Mouse (Mus musculus): ENCODE measurements at regions not wholly inside any gene's neighbourhood (a gene's known extent, or its start where the extent isn't known, plus 50 kb on each side); places are given as distances from the start of the nearest gene placed in this dataset.
"Not testable (repeated sequence)": the region's sequence is repeated elsewhere in the genome, so short reads cannot be mapped to it uniquely, and the experiment has no call there.

DNA sequence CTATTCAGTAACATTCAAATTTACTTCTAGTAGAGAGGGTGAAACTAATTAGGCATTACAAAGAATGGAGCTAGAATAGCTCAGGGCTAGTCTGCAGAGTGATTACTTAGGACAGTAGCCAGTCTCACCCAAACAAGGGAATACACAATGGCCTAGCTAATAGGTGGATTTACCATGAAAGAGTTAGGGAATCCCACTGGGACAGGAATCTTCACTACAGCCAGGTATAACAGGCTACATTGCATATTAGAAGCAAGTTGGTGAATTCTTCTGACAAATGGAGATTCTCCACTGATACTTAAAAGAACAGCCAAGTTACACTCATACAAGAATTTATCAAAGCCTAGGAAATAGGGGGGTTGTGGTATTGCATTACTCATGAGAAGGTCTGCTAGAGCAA is 670.2 kb upstream of the Chrm3 start:
- not testable (repeated sequence) for DNase-seq

- no peak for DNase-seq
Measured at GRCm38 (mm10) chr13:11030381-11030780, 669.7 kb upstream of the Chrm3 start.

GRCm38 (mm10) chr13:11025918-11026317 is 665.3 kb upstream of the Chrm3 start:
- no peak for DNase-seq

DNA sequence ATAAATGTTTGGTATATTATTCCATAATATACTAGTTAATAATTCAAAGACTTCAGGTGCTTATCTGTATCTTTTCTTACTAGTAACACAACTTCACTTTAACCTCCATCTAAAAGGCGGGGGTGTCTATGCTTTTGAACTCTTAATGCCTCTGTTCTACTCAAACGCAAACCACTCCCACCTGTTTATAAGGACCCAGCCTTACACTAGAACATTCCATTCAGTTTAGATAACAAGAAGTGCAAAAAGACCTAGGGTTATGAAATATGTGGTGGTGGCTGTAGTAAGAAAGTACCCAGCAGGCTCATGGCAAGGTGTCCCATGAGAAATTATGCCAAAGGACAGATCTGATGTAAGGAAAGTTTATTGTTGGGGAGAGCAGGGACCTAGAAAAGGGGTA is 663.8 kb upstream of the Chrm3 start:
- DNase-seq: no peak

- DNase-seq: no peak
Measured at GRCm38 (mm10) chr13:11017584-11017983, 656.9 kb upstream of the Chrm3 start.

- no peak for DNase-seq
Measured at GRCm38 (mm10) chr13:11005374-11005773, 644.7 kb upstream of the Chrm3 start.

GRCm38 (mm10) chr13:10991151-10991550 is 630.5 kb upstream of the Chrm3 start:
- DNase-seq: no peak

- no peak for DNase-seq
Measured at GRCm38 (mm10) chr13:10990503-10991025, 629.9 kb upstream of the Chrm3 start.

DNA sequence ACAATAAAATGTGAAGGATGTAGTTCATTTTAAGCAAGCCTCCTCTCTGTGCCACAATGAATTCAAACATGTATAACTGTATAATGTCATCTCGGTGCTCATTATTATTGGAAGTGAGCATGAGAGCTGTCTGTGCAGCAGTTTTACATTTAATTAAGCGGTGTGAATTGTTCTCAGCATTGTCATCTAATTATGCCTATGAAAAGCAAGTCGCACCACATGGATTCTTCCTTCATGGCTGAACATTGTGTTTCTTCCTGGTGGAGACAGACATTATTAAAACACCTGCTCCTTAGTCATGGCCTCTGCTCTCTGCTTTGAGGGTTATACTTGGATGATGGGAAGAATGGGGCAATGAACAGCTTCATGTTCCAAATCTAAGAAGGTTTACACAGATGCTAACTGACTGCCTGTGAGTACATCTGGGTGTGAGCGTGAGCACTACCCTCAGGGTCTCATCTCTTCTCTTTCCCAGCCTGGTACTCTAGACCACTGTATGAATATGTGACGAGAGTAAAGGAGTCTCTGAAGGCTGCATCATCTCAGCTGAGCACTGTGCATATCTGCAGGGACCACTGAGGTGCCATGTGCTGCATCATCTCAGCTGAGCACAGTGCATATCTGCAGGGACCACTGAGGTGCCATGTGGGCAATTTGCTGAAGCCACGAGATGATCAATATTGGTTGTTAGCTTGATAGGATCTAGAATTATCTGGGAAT is 628.6 kb upstream of the Chrm3 start:
- no peak for DNase-seq

DNA sequence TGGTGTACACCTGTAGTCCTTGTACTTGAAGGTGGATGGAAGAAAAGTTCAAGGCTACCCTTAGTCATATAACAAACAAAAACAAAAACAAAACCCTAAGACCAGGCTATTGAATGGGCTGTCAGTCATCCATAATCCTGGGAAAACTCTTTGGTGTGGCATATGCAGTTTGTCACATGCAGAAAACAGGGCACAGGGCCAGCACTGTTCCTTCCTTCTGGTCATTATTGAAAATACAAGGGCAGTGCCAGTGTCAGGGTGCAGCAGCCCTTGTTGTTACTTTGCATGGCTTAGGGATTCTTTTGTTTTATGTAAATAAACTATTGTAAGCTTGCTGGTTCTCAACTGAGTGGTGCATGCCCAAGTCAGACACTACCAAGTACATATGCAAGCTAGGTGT is 623.1 kb upstream of the Chrm3 start:
- DNase-seq: no peak

DNA sequence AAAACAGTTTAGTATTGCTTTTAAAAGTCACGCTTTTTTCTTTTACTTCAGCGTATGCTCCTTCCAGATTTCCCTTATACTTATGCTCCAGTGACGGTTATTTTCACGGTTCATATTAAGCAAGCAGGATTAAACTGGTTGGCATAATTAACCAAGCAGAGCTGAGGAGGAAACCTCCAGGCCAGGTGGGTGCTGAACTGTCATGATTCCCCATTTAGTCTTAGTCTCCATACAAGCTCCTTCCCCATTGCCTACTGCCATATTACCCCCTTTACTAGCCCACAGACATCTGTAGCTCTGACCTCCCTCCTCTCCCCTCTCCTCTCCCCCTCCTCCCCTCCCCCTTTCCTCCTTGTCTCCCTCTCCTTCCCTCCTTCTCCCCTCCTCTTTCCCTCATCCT is 621.9 kb upstream of the Chrm3 start:
- no peak for DNase-seq

DNA sequence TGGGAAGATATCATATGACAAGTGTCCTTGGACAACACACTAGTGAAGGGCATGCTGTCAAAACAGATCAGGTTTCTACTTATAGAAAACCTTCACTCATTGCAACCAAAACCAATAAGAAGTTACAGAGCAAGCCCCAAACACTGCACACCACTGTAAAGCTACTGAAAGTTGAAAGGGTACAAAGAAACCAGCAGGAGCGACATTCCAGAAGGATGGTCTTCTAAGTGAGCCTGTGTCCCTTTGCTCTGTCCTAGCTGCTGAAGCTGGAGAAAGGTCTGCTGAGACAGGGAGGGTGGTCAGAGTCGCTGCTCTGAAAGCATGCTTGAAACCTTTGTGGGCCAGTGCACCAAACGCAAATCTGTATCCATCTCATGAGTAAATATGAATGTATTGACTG is 611.3 kb upstream of the Chrm3 start:
- no peak for DNase-seq

GRCm38 (mm10) chr13:10970721-10971120 is 610.1 kb upstream of the Chrm3 start:
- DNase-seq: no peak

DNA sequence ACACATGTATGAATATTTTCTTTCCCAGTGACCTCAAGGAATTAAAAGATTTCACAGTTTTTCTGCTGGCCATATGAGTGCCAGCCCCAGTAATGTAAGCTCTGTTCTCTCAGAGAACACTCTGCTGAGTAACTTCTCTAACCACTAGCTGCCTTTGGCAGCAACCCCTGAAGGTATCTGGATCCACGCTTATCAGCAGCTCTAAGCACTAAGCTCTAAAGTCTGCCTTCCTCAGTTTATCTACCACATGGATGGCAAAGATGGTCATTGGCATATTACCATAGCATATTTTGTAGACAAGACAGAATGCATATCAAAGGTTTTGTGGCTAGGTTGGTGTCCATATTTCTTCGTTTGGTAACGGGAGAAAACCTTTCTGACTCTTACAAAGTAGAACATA is 592.3 kb upstream of the Chrm3 start:
- DNase-seq: no peak

- not testable (repeated sequence) for DNase-seq
Measured at GRCm38 (mm10) chr13:10950658-10951057, 590.0 kb upstream of the Chrm3 start.

- DNase-seq: no peak
Measured at GRCm38 (mm10) chr13:10947398-10947797, 586.8 kb upstream of the Chrm3 start.

GRCm38 (mm10) chr13:10943877-10944276 is 583.2 kb upstream of the Chrm3 start:
- no peak for DNase-seq

DNA sequence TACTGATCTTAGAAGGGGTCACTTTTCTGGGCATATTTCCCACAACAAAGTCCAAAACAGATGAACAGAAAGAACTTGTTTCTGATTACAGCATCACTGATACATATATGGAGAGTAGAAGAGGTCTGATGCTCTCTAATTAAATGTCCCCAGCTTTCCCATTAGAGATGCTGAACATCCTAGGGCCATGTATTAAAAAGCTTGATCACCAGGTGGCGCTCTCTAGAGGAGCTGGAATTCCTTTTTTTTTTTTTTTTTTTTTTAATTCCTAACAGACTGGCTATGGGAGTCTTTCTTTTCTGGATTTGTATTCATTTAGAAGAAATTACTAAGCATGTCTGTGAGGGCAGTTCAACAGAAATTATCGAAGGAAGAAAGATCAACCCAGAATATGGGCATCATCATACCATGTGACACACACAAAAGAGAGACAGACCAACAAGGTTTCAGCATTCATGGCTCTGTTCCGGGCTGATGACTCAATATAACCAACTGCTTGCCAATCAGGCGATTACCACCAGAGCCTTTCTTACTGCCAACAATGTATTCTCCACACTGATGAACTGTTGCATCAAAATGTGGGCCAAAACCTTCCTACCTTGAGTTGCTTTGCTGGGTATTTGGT is 581.5 kb upstream of the Chrm3 start:
- DNase-seq: peak; percentile 50

DNA sequence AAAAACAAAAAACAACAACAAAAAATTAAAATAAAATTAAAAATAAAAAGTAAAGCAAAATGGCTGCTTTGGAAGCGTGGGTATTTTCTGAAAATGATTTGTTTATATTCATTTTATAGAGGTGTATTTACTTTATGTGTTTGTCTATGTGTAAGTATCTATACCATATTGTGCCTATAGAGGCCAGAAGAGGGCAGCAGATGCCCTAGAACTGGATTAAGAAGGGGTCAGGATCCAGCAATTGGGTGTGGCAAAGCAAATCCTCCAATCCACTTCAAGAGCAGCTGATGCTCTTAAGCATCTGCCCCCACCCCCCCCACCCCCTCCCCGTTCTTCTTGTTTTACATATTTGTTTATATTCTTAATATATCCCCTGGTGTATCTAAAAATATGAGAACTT is 577.6 kb upstream of the Chrm3 start:
- DNase-seq: no peak

- peak; percentile 10 for DNase-seq
Measured at GRCm38 (mm10) chr13:10930741-10931140, 570.1 kb upstream of the Chrm3 start.

DNA sequence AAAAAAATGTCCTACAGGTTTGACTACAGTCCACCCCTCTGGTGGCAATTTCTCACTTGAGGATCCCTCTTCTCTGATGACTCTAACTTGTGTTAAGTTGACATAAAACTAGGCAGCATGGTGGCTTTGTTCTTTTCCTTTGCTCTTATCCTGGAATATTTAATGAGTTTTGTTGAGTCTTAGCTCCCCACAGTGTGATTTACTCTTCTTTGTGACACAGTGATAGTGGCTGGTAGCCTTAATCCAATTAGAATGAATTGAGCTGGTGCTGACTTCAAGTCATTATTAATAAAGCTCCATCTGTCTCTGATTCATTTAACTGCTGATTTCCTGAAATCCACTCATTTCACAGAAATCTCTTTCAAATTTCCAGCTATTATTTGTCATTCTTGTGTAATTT is 553.7 kb upstream of the Chrm3 start:
- no peak for DNase-seq

GRCm38 (mm10) chr13:10909122-10909751 is 548.6 kb upstream of the Chrm3 start:
- DNase-seq: no peak

- DNase-seq: no peak
Measured at GRCm38 (mm10) chr13:10867864-10868263, 507.2 kb upstream of the Chrm3 start.

DNA sequence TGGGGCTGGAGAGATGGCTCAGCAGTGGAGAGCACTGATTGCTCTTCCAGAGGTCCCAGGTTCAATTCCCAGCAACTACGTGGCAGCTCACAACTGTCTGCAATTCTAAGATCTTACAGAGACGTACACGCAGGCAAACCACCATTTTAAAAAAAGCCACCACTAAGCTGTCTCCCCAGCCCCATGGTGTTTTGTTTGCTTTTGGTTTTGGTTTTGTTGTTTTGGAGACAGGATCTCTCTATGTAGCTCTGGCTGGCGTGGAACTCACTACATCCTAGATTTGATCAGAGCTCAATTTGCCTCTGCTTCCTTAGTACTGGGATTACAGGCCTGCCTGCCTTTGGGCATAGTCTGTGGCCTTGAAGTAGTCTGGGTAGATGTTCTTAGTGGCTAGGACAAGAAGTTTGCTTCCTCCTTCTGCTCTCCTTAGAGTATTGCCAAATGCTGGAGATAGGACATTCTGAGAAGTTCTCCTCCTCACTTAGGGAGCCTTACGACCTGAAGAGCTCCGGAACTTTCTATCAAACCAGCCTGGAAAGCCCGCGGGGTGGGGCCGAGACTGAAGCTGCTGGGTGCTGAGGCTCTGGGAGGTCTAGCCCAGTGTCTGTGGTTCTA is 495.4 kb upstream of the Chrm3 start:
- DNase-seq: not testable (repeated sequence)

Data from embryo, embryonic 11 days (tissue).